Mouse (Mus musculus) ES-Bruce4 (cell line): Measurements from ENCODE around the gene Ndufv3. TPM values are rescaled to one million over a fixed set of nuclear protein-coding genes. Genes with fewer than 3 reads are reported as not detected.
"Not testable (repeated sequence)": the region's sequence is repeated elsewhere in the genome, so short reads cannot be mapped to it uniquely, and the experiment has no call there.

Source experiments
- H3K27ac ChIP-seq: 2 replicates; pipeline ENCODE4 v1.5.1; 2012; ENCODE audit warnings: low read length, inconsistent platforms; ENCODE audit not compliant: insufficient read depth
- H3K27me3 ChIP-seq: 2 replicates; pipeline ENCODE4 v1.6.1; 2012; ENCODE audit warnings: mild to moderate bottlenecking, low read length, inconsistent platforms; ENCODE audit not compliant: control insufficient read depth, poor library complexity, insufficient read depth, severe bottlenecking
- H3K36me3 ChIP-seq: 2 replicates; pipeline ENCODE4 v1.6.1; 2012; ENCODE audit warnings: inconsistent platforms, mild to moderate bottlenecking, low read length, moderate library complexity; ENCODE audit not compliant: control insufficient read depth, poor library complexity, insufficient read depth, severe bottlenecking
- H3K4me1 ChIP-seq: one replicate; pipeline ENCODE4 v1.8.1; 2011; ENCODE audit warnings: low read length; ENCODE audit not compliant: control insufficient read depth, insufficient read depth
- H3K4me3 ChIP-seq: 2 replicates; pipeline ENCODE4 v1.5.1; 2011; ENCODE audit warnings: low read depth, mild to moderate bottlenecking, low read length
- H3K9ac ChIP-seq: 2 replicates; pipeline ENCODE4 v1.6.1; 2012; ENCODE audit warnings: low read depth, mild to moderate bottlenecking, inconsistent platforms; ENCODE audit not compliant: poor library complexity, severe bottlenecking
- H3K9me3 ChIP-seq: replicated peaks from 2 replicates; pipeline ENCODE4 v1.6.1; 2012; ENCODE audit warnings: mild to moderate bottlenecking, low read length, inconsistent platforms; ENCODE audit not compliant: control insufficient read depth, poor library complexity, insufficient read depth, severe bottlenecking
- CTCF ChIP-seq: IDR thresholded peaks from one replicate; pipeline ENCODE4 v1.8.1; 2011; ENCODE audit warnings: low read depth, low read length
- EP300 ChIP-seq: IDR thresholded peaks from 2 replicates; pipeline ENCODE4 v1.6.1; 2011; ENCODE audit warnings: low read depth, low read length; ENCODE audit not compliant: insufficient read depth
- POLR2A ChIP-seq: IDR thresholded peaks from one replicate; pipeline ENCODE4 v1.8.1; 2011; ENCODE audit warnings: low read length; ENCODE audit not compliant: insufficient read depth
- polyA plus RNA-seq: library from polyadenylated mRNA; stranded (reverse); fragments of >200 nt; gene quantifications from 2 replicates; pipeline ENCODE4 v1.2.4, GENCODE M21; 2011; ENCODE audit warnings: low read depth; ENCODE audit not compliant: missing spikeins, insufficient read depth, insufficient read length

Ndufv3 gene
- polyA plus RNA-seq, 1 experiment = 116 TPM

DNA sequence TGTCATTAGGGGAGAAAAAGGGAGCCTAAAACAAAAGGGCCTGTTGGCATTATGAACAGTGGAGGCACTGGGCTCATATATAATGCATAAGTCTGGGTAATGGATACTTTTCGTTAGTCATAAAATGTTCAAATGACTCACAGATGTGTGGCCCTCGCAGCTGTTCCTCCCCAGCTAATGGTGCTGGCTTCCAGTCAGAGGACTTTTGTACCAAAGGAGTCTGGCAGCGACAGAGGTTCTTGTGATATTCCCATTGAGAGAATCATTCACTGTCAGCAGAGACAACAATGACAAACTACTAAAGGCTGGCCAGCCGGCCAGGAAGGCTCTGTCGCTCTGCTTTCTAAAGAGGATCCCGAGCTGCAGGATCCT lies 21.5 kb downstream of the Ndufv3 start:
- Histone ChIP-seq H3K36me3 (no peaks in the 10 kb centered on the region), H3K27me3 (no peaks in the 10 kb centered on the region), H3K4me1 (no peaks in the 10 kb centered on the region), H3K27ac (no peak overlapping the region), H3K4me3 (no peak overlapping the region), H3K9me3 (no peaks in the 10 kb centered on the region), H3K9ac (no peak overlapping the region)
- TF ChIP-seq EP300 (no peak), CTCF (no peak), POLR2A (no peak)

GRCm38 (mm10) chr17:31543574-31543973 lies 23.7 kb downstream of the Ndufv3 start:
- Histone ChIP-seq H3K27ac (no peak overlapping the region), H3K4me3 (no peak overlapping the region), H3K36me3 (no peaks in the 10 kb centered on the region), H3K27me3 (no peaks in the 10 kb centered on the region), H3K4me1 (no peaks in the 10 kb centered on the region), H3K9me3 (no peaks in the 10 kb centered on the region), H3K9ac (no peak overlapping the region)
- no peak for TF ChIP-seq CTCF
- TF ChIP-seq EP300 = no peak
- no peak for TF ChIP-seq POLR2A

DNA sequence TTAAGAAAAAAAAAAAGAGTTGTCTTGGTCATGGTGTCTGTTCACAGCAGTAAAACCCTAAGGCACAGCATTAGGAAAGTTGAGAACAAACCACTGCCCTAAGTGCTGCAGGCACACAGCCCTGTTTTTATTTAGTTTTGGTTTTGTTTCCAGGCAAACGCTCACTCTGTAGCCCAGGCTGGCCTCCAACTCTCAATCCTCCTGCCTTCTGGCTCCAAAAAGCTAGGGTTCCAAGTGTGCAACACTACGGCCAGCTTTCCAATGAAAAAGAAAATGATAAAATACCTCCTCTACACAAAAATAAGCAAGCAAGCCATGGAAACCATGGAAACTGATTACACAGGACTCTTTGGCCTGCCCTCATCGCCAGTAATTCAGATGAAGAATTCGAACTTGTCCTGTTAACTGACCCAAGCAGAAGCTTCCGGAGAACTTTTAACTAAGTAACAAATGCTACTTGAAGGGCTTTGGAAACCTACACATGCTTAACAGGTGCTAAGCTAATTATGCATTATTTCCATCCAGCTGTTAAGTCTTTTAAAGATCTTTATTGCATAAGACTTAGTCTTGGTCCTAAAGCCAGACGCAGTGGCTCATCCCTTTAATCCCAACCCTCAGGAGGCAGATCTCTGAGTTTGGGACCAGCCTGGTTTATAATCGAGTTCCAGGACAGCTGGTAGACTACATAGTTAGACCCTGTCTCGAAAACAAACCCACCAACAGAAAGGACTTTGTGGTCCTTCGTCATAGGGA lies 26.7 kb downstream of the Ndufv3 start:
- TF ChIP-seq CTCF (no peak), EP300 (no peak), POLR2A (no peak)
- peaks cover 8% of the 10 kb centered on the region; the same call in 1 of the 2 replicates for H3K9me3 ChIP-seq
- H3K4me3 ChIP-seq = no peak overlapping the region
- H3K27me3 ChIP-seq = no peaks in the 10 kb centered on the region
- no peaks in the 10 kb centered on the region for H3K36me3 ChIP-seq
- H3K27ac ChIP-seq = no peak overlapping the region
- no peak overlapping the region for H3K9ac ChIP-seq
- no peaks in the 10 kb centered on the region for H3K4me1 ChIP-seq

GRCm38 (mm10) chr17:31547974-31548373 lies 28.1 kb downstream of the Ndufv3 start:
- TF ChIP-seq CTCF = no peak
- H3K27ac ChIP-seq = no peak overlapping the region
- no peak overlapping the region for H3K9ac ChIP-seq

DNA sequence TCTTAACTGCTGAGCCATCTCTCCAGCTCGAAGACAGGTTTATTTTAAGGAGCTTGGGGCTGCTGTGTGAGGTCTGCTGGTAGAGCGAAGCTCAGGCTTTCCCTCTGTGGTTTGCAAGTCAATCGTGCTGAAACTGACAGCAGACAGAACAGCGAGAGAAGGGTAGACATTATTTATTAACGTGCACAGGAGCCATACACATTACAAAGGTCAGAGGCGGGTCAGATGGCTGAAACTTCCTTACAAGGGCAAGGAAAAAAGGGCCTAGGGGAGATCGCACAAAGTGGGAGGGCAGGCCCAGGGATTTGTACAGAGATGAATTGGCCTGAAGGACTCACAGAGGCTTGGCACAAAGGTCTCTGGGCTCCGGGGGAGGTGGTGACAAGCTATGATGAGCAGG lies 29.5 kb downstream of the Ndufv3 start:
- H3K4me1 ChIP-seq = no peaks in the 10 kb centered on the region
- no peak overlapping the region for H3K27ac ChIP-seq

More at GRCm38 (mm10) chr17:31547974-31548373, 28.1 kb downstream of the Ndufv3 start:
- H3K4me3 ChIP-seq = no peak overlapping the region
- H3K36me3 ChIP-seq = no peaks in the 10 kb centered on the region
- no peaks in the 10 kb centered on the region for H3K4me1 ChIP-seq
- H3K9me3 ChIP-seq = peaks cover 19% of the 10 kb centered on the region
- no peaks in the 10 kb centered on the region for H3K27me3 ChIP-seq

GRCm38 (mm10) chr17:31552601-31553000 lies 32.7 kb downstream of the Ndufv3 start:
- H3K9me3 ChIP-seq = peaks cover 46% of the 10 kb centered on the region
- H3K4me3 ChIP-seq, H3K36me3 ChIP-seq, H3K4me1 ChIP-seq, H3K27ac ChIP-seq, H3K9ac ChIP-seq, H3K27me3 ChIP-seq: not testable (repeated sequence)

More for the DNA sequence above, 29.5 kb downstream of the Ndufv3 start:
- Histone ChIP-seq H3K9ac (no peak overlapping the region), H3K36me3 (no peaks in the 10 kb centered on the region), H3K4me3 (no peak overlapping the region), H3K9me3 (peaks cover 28% of the 10 kb centered on the region), H3K27me3 (no peaks in the 10 kb centered on the region)
- TF ChIP-seq POLR2A (no peak), CTCF (no peak), EP300 (no peak)

DNA sequence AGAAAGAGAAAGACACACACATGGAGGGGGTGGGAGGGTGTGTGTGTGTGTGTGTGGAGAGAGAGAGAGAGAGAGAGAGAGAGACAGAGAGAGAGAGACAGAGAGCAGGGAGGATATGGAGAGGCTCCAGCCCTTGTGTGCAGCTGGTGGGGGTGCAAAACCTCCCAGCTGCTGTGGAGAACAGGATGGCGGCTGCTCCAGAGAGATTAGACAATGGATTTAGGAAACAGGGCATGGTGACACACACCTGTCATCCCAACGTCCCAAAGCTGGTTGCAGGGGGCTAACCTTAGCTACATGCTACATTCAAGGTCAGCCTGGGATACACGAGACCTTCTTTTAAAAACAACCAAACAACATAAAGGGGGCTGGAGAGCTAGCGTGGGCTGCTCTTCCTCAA lies 36.3 kb downstream of the Ndufv3 start:
- H3K36me3 ChIP-seq = no peaks in the 10 kb centered on the region
- no peaks in the 10 kb centered on the region for H3K27me3 ChIP-seq
- TF ChIP-seq CTCF (no peak), EP300 (no peak), POLR2A (no peak)
- H3K27ac ChIP-seq = no peak overlapping the region
- peaks cover 42% of the 10 kb centered on the region for H3K9me3 ChIP-seq
- no peak overlapping the region for H3K9ac ChIP-seq
- no peak overlapping the region for H3K4me3 ChIP-seq
- H3K4me1 ChIP-seq = peaks cover 4% of the 10 kb centered on the region
